Comparison of ENCODE assay signal across 16 mouse cellular contexts in genomic region chr19:24996815-24997704, GRCm38 (mm10). TPM values are rescaled to one million over a fixed set of nuclear protein-coding genes. Genes with fewer than 3 reads are reported as not detected.
DNase-seq lines count a peak whose midpoint lies in the region; TF ChIP-seq lines count a peak whose summit lies in the region.
"Had no signal": no experiment of that assay in that cellular context is flagged by ENCODE, and none has a peak within 500 bp of the region (broad histone marks: within the 10 kb centered on the region; RNA-seq: fewer than 3 reads in every experiment).

No protein-coding gene starts in this region.

- peaks cover 33% of the 10 kb centered on the region for H3K79me2 ChIP-seq in macrophage (ENCODE audit: inconsistent target)

- 37% methylated on average over 12 of the region's 12 CpGs for WGBS in macrophage (ENCODE audit: missing documents)
- 65% methylated on average over 12 of the region's 12 CpGs for WGBS in thymus, adult 2 months

- peaks cover 54% of the 10 kb centered on the region for H3K4me1 ChIP-seq in bone marrow macrophage, adult 2 months (ENCODE audit: control insufficient read depth, insufficient read depth, low read length)
- peaks cover 13% of the 10 kb centered on the region for H3K4me1 ChIP-seq in thymus, adult 2 months (replicated peaks; ENCODE audit: control insufficient read depth, insufficient read depth, low read length)

- no peaks in the 10 kb centered on the region for H3K27me3 ChIP-seq in thymus, adult 2 months (ENCODE audit: control insufficient read depth, insufficient read depth, low read length)

- H3K36me3 ChIP-seq in macrophage (ENCODE audit: inconsistent target), result no peaks in the 10 kb centered on the region
- no peaks in the 10 kb centered on the region for H3K36me3 ChIP-seq in thymus, adult 2 months (ENCODE audit: control insufficient read depth, insufficient read depth, low read length)
- H3K36me3 ChIP-seq: embryonic facial prominence, embryonic 12.5 days; hindbrain, embryonic 12.5 days; neural tube, embryonic 13.5 days had no signal

- peak; percentile 46 for DNase-seq in layer of hippocampus, adult 9-11 months
- DNase-seq in layer of hippocampus, postnatal 36 days, result no peak
- peak; percentile 47 for DNase-seq in 416B (ENCODE audit: low read depth)
- DNase-seq in thymus, adult 2 months, result no peak
- no peak for DNase-seq in c-Kit-positive CD71-positive TER-119-positive erythroid progenitor cells, embryonic 14.5 days (ENCODE audit: low spot score)
- DNase-seq: cerebellum, adult 11 months; cerebellum, postnatal 36 days; forebrain, postnatal 0 days; gastrocnemius, adult 2 months; left cerebral cortex, postnatal 4 days; right cerebral cortex, postnatal 4 days had no signal

- peak overlapping the region; percentile 66 for H3K27ac ChIP-seq in bone marrow macrophage, adult 2 months (ENCODE audit: insufficient read depth, low read depth, low read length)
- H3K27ac ChIP-seq in macrophage, result peak overlapping the region; percentile 72
- no peak overlapping the region for H3K27ac ChIP-seq in thymus, adult 2 months (ENCODE audit: control insufficient read depth, insufficient read depth, low read length)
- H3K27ac ChIP-seq: embryonic facial prominence, embryonic 12.5 days; gastrocnemius, adult 2 months; hindbrain, embryonic 12.5 days; neural tube, embryonic 13.5 days had no signal

- TF ChIP-seq CTCF in bone marrow macrophage, adult 2 months (IDR thresholded peaks at IDR 0.05; ENCODE audit: low read depth, low read length), result no peak
- no peak for TF ChIP-seq CTCF in thymus, adult 2 months (IDR thresholded peaks at IDR 0.05; ENCODE audit: borderline replicate concordance, control insufficient read depth, extremely low read depth, insufficient read depth, low read length, poor library complexity)

- no peak overlapping the region for H3K4me3 ChIP-seq in bone marrow macrophage, adult 2 months (ENCODE audit: insufficient read depth, low read length)
- no peak overlapping the region for H3K4me3 ChIP-seq in macrophage (ENCODE audit: inconsistent target)
- no peak overlapping the region for H3K4me3 ChIP-seq in thymus, adult 2 months (ENCODE audit: control insufficient read depth, insufficient read depth, low read length)
- H3K4me3 ChIP-seq: embryonic facial prominence, embryonic 12.5 days; gastrocnemius, adult 2 months; hindbrain, embryonic 12.5 days; neural tube, embryonic 13.5 days had no signal

- TF ChIP-seq POLR2A in bone marrow macrophage, adult 2 months (IDR thresholded peaks at IDR 0.05; ENCODE audit: borderline replicate concordance, low read depth, low read length), result no peak
- TF ChIP-seq POLR2A in thymus, adult 2 months (IDR thresholded peaks at IDR 0.05; ENCODE audit: control insufficient read depth, extremely low read depth, insufficient read depth, low read length, poor library complexity), result no peak

RNA-seq across cellular contexts. Expression of gene Dock8, which starts 2.3 kb away (rescaled TPM):
- total RNA-seq in layer of hippocampus, postnatal 36 days (2021), result 1 to 10 TPM; 2.9 to 3.8 TPM
- polyA plus RNA-seq in bone marrow macrophage, adult 2 months (2012; ENCODE audit: insufficient read depth, insufficient read length, missing spikeins), result 78.5 and 83.3 TPM in 2 replicates
- total RNA-seq in macrophage (2018; cell fraction: chromatin; rRNA removed), result 100 to 1,000 TPM in 21 of 26 experiments, 10 to 100 TPM in 5; 26.4 to 284 (median 186) TPM
- 100 to 1,000 TPM in 1 of 26 experiments, 10 to 100 TPM in 25; 43.4 to 106 (median 61.6) TPM for total RNA-seq in macrophage (2018; cell fraction: cytosol; rRNA removed)
- total RNA-seq in macrophage (2018; cell fraction: nucleus; rRNA removed), result 100 to 1,000 TPM in 19 of 26 experiments, 10 to 100 TPM in 7; 29.5 to 215 (median 138) TPM
- 41.2 to 71.9 TPM (median 45.5 TPM) in 3 replicates for polyA plus RNA-seq in macrophage (2018)
- polyA plus RNA-seq in thymus, adult 2 months (2012; rRNA removed), result 87.3 and 104 TPM in 2 replicates

RNA-seq across cellular contexts. Expression of gene Cbwd1, which starts 35.6 kb away (rescaled TPM):
- 10 to 100 TPM; 13.3 to 14.1 TPM for total RNA-seq in layer of hippocampus, postnatal 36 days (2021)
- polyA plus RNA-seq in bone marrow macrophage, adult 2 months (2012; ENCODE audit: insufficient read depth, insufficient read length, missing spikeins), result 7.2 and 7.4 TPM in 2 replicates
- 10 to 100 TPM in 23 of 26 experiments, 1 to 10 TPM in 3; 6.4 to 31.6 (median 21.5) TPM for total RNA-seq in macrophage (2018; cell fraction: chromatin; rRNA removed)
- 10 to 100 TPM in 4 of 26 experiments, 1 to 10 TPM in 22; 5.7 to 12.2 (median 8.3) TPM for total RNA-seq in macrophage (2018; cell fraction: cytosol; rRNA removed)
- 10 to 100 TPM in 12 of 26 experiments, 1 to 10 TPM in 14; 2.2 to 19.5 (median 9.8) TPM for total RNA-seq in macrophage (2018; cell fraction: nucleus; rRNA removed)
- polyA plus RNA-seq in macrophage (2018), result 8.8 to 12.9 TPM (median 11.9 TPM) in 3 replicates
- 1.9 TPM in 2 replicates for polyA plus RNA-seq in thymus, adult 2 months (2012; rRNA removed)

Comparison
In these comparisons a context has a peak if more than half of its experiments do, and no peak if none do; other contexts are left out.
1. DNase-seq: peak in layer of hippocampus, adult 9-11 months (single experiment) and 416B (single experiment); none in layer of hippocampus, postnatal 36 days (0 of 2), thymus, adult 2 months (single experiment) and c-Kit-positive CD71-positive TER-119-positive erythroid progenitor cells, embryonic 14.5 days (single experiment).